Mouse (Mus musculus) kidney, embryonic 15.5 days (tissue): ENCODE measurements around the gene Yme1l1. TPM values are rescaled to one million over a fixed set of nuclear protein-coding genes. Genes with fewer than 3 reads are reported as not detected.

Experiments
- ATAC-seq: fragments of 200-750 bp; cut with Nextera tagmentation; replicated peaks from 2 replicates; pipeline ENCODE4 v1.8.0; 2017; ENCODE audit warnings: moderate TSS enrichment; ENCODE audit not compliant: low FRiP score
- H3K27ac ChIP-seq: fragments of 300-500 bp; sonication (generic); 2 replicates; pipeline ENCODE4 v1.5.1; 2015; ENCODE audit warnings: mild to moderate bottlenecking, inconsistent platforms
- H3K27me3 ChIP-seq: fragments of 300-500 bp; sonication (generic); 2 replicates; pipeline ENCODE4 v1.6.1; 2015; ENCODE audit warnings: inconsistent platforms
- H3K36me3 ChIP-seq: fragments of 300-500 bp; sonication (generic); 2 replicates; pipeline ENCODE4 v1.6.1; 2015; ENCODE audit warnings: inconsistent platforms
- H3K4me1 ChIP-seq: fragments of 300-500 bp; sonication (generic); 2 replicates; pipeline ENCODE4 v1.6.1; 2015; ENCODE audit warnings: inconsistent platforms
- H3K4me2 ChIP-seq: fragments of 300-500 bp; sonication (generic); 2 replicates; pipeline ENCODE4 v1.6.1; 2015; ENCODE audit warnings: moderate library complexity, mild to moderate bottlenecking, inconsistent platforms
- H3K4me3 ChIP-seq: fragments of 300-500 bp; sonication (generic); replicated peaks from 2 replicates; pipeline ENCODE4 v1.5.1; 2015; ENCODE audit warnings: mild to moderate bottlenecking, inconsistent platforms
- H3K9ac ChIP-seq: fragments of 300-500 bp; sonication (generic); 2 replicates; pipeline ENCODE4 v1.6.1; 2015; ENCODE audit warnings: mild to moderate bottlenecking, inconsistent platforms
- H3K9me3 ChIP-seq: fragments of 300-500 bp; sonication (generic); replicated peaks from 2 replicates; pipeline ENCODE4 v1.6.1; 2016; ENCODE audit warnings: inconsistent platforms
- WGBS: fragments of 180-500 bp; shearing (Covaris S2); methylation state at CpG from one replicate; pipeline ENCODE4 v1.1.7; 2015; ENCODE audit warnings: mixed read lengths; 5-methylcytosine and 5-hydroxymethylcytosine counted together
- polyA plus RNA-seq: library from polyadenylated mRNA; unstranded; fragments of >200 nt; fragmentation: Nextera tagmentation; extraction: Ambion mirVana; gene quantifications from 2 replicates; pipeline ENCODE4 v1.2.1, GENCODE M21; 2015

Yme1l1 gene
- 73.9 and 84.8 TPM in 2 replicates for polyA plus RNA-seq

- WGBS, result under 1% methylated on average over 61 of the region's 61 CpGs
These were observed at the start of gene Yme1l1, which contains the start of gene Mastl for GRCm38 (mm10) chr2:23155777-23156607. Yme1l1 (plus strand) TSS chr2:23156369. Mastl (minus strand) TSS chr2:23156024.

GRCm38 (mm10) chr2:23119573-23119972 is 36.6 kb upstream of the Yme1l1 start:
- H3K36me3 ChIP-seq, result peaks cover 43% of the 10 kb centered on the region
- no peak overlapping the region for H3K9ac ChIP-seq
- H3K27ac ChIP-seq, result no peak overlapping the region
- H3K4me2 ChIP-seq, result no peak overlapping the region
- ATAC-seq, result no peak
- H3K4me3 ChIP-seq, result no peak overlapping the region
- no peaks in the 10 kb centered on the region for H3K4me1 ChIP-seq
- no peaks in the 10 kb centered on the region for H3K9me3 ChIP-seq
- H3K27me3 ChIP-seq, result no peaks in the 10 kb centered on the region

More at GRCm38 (mm10) chr2:23155777-23156607, at the start of gene Yme1l1, which contains the start of gene Mastl:
- peak; percentile 99 for ATAC-seq
- H3K27ac ChIP-seq, result peak within 1 kb of the TSS; percentile 99
- peaks cover 8% of the 10 kb centered on the region for H3K36me3 ChIP-seq
- peak within 1 kb of the TSS; percentile 69 for H3K4me2 ChIP-seq
- no peaks in the 10 kb centered on the region for H3K9me3 ChIP-seq
- peaks cover 26% of the 10 kb centered on the region for H3K4me1 ChIP-seq
- peak within 1 kb of the TSS; percentile 73 for H3K4me3 ChIP-seq
- H3K27me3 ChIP-seq, result no peaks in the 10 kb centered on the region
- H3K9ac ChIP-seq, result peak within 1 kb of the TSS; percentile 73

- ATAC-seq, result peak; percentile 73
- peak overlapping the region; percentile 99 for H3K27ac ChIP-seq
- H3K4me2 ChIP-seq, result peak overlapping the region; percentile 69
- no peaks in the 10 kb centered on the region for H3K9me3 ChIP-seq
- H3K4me3 ChIP-seq, result peak overlapping the region; percentile 73
- H3K9ac ChIP-seq, result peak overlapping the region; percentile 73
- peaks cover 10% of the 10 kb centered on the region for H3K36me3 ChIP-seq
- peaks cover 26% of the 10 kb centered on the region for H3K4me1 ChIP-seq
- H3K27me3 ChIP-seq, result no peaks in the 10 kb centered on the region
- 9% methylated on average over 5 of the region's 5 CpGs for WGBS
These were observed 959 bp upstream of the Yme1l1 start for GRCm38 (mm10) chr2:23155199-23155621.

GRCm38 (mm10) chr2:23156608-23157081 is 476 bp downstream of the Yme1l1 start:
- peak overlapping the region; percentile 73 for H3K9ac ChIP-seq
- no peaks in the 10 kb centered on the region for H3K27me3 ChIP-seq
- peaks cover 14% of the 10 kb centered on the region for H3K36me3 ChIP-seq
- peaks cover 26% of the 10 kb centered on the region for H3K4me1 ChIP-seq
- peak overlapping the region; percentile 69 for H3K4me2 ChIP-seq
- peak overlapping the region; percentile 73 for H3K4me3 ChIP-seq
- H3K27ac ChIP-seq, result peak overlapping the region; percentile 99
- H3K9me3 ChIP-seq, result no peaks in the 10 kb centered on the region
- under 1% methylated on average over 17 of the region's 17 CpGs for WGBS
- ATAC-seq, result peak; percentile 11; the same call in 1 of the 2 replicates

- WGBS, result 86% methylated on average over 3 of the region's 3 CpGs
- ATAC-seq, result no peak
- no peaks in the 10 kb centered on the region for H3K27me3 ChIP-seq
These were observed 16.1 kb downstream of the Yme1l1 start for GRCm38 (mm10) chr2:23172305-23172704.

GRCm38 (mm10) chr2:23194366-23194765 is 38.2 kb downstream of the Yme1l1 start:
- no peaks in the 10 kb centered on the region for H3K27me3 ChIP-seq
- H3K4me3 ChIP-seq, result no peak overlapping the region
- H3K4me2 ChIP-seq, result no peak overlapping the region
- H3K4me1 ChIP-seq, result no peaks in the 10 kb centered on the region
- H3K9me3 ChIP-seq, result no peaks in the 10 kb centered on the region
- 90% methylated on average over 1 of the region's 1 CpGs for WGBS
- no peak overlapping the region for H3K27ac ChIP-seq
- ATAC-seq, result no peak
- no peak overlapping the region for H3K9ac ChIP-seq
- peaks cover 67% of the 10 kb centered on the region for H3K36me3 ChIP-seq

More at GRCm38 (mm10) chr2:23172305-23172704, 16.1 kb downstream of the Yme1l1 start:
- Histone ChIP-seq H3K4me1 (no peaks in the 10 kb centered on the region), H3K36me3 (peaks cover 82% of the 10 kb centered on the region), H3K27ac (no peak overlapping the region), H3K9me3 (no peaks in the 10 kb centered on the region), H3K4me3 (no peak overlapping the region), H3K4me2 (no peak overlapping the region), H3K9ac (no peak overlapping the region)

GRCm38 (mm10) chr2:23201034-23201433 is 44.9 kb downstream of the Yme1l1 start:
- ATAC-seq, result no peak
- WGBS, result 87% methylated on average over 1 of the region's 1 CpGs
- Histone ChIP-seq H3K4me1 (no peaks in the 10 kb centered on the region), H3K9ac (no peak overlapping the region), H3K36me3 (peaks cover 26% of the 10 kb centered on the region), H3K4me3 (no peak overlapping the region), H3K9me3 (no peaks in the 10 kb centered on the region), H3K27ac (no peak overlapping the region), H3K4me2 (no peak overlapping the region), H3K27me3 (no peaks in the 10 kb centered on the region)

- Histone ChIP-seq H3K4me2 (no peak overlapping the region), H3K9ac (no peak overlapping the region), H3K27ac (no peak overlapping the region), H3K27me3 (no peaks in the 10 kb centered on the region), H3K4me3 (no peak overlapping the region), H3K36me3 (peaks cover 20% of the 10 kb centered on the region), H3K9me3 (no peaks in the 10 kb centered on the region), H3K4me1 (no peaks in the 10 kb centered on the region)
- 49% methylated on average over 15 of the region's 15 CpGs for WGBS
- no peak for ATAC-seq
These were observed 46.9 kb downstream of the Yme1l1 start for GRCm38 (mm10) chr2:23202900-23203670.

- 78% methylated on average over 15 of the region's 15 CpGs for WGBS
- Histone ChIP-seq H3K9ac (no peak within 1 kb of the TSS), H3K4me3 (no peak within 1 kb of the TSS), H3K4me2 (no peak within 1 kb of the TSS), H3K9me3 (no peaks in the 10 kb centered on the region), H3K27me3 (no peaks in the 10 kb centered on the region), H3K4me1 (no peaks in the 10 kb centered on the region), H3K36me3 (no peaks in the 10 kb centered on the region), H3K27ac (no peak within 1 kb of the TSS)
- ATAC-seq, result no peak
These were observed 50.9 kb downstream of the Yme1l1 start, which contains the start of gene 4931423N10Rik for GRCm38 (mm10) chr2:23207070-23207526. 4931423N10Rik (plus strand) TSS chr2:23207476.

GRCm38 (mm10) chr2:23213661-23214060 is 57.5 kb downstream of the Yme1l1 start:
- Histone ChIP-seq H3K4me3 (no peak overlapping the region), H3K4me2 (no peak overlapping the region), H3K36me3 (no peaks in the 10 kb centered on the region), H3K27ac (no peak overlapping the region), H3K27me3 (no peaks in the 10 kb centered on the region), H3K4me1 (no peaks in the 10 kb centered on the region), H3K9me3 (no peaks in the 10 kb centered on the region), H3K9ac (no peak overlapping the region)
- 75% methylated on average over 5 of the region's 5 CpGs for WGBS
- no peak for ATAC-seq

GRCm38 (mm10) chr2:23225199-23225598 is 69.0 kb downstream of the Yme1l1 start:
- Histone ChIP-seq H3K27ac (no peak overlapping the region), H3K27me3 (no peaks in the 10 kb centered on the region), H3K4me2 (no peak overlapping the region), H3K9me3 (no peaks in the 10 kb centered on the region), H3K9ac (no peak overlapping the region), H3K36me3 (no peaks in the 10 kb centered on the region), H3K4me3 (no peak overlapping the region), H3K4me1 (no peaks in the 10 kb centered on the region)
- WGBS, result 59% methylated on average over 6 of the region's 7 CpGs
- no peak for ATAC-seq

- no peak overlapping the region for H3K27ac ChIP-seq
- H3K9me3 ChIP-seq, result no peaks in the 10 kb centered on the region
- no peaks in the 10 kb centered on the region for H3K4me1 ChIP-seq
- no peak overlapping the region for H3K4me3 ChIP-seq
- H3K36me3 ChIP-seq, result no peaks in the 10 kb centered on the region
- H3K4me2 ChIP-seq, result no peak overlapping the region
- WGBS, result 72% methylated on average over 2 of the region's 2 CpGs
- ATAC-seq, result no peak
- H3K27me3 ChIP-seq, result 0 out of 2 replicates have a peak, but pooled peaks cover 3% of the 10 kb centered on the region
- no peak overlapping the region for H3K9ac ChIP-seq
These were observed 72.3 kb downstream of the Yme1l1 start for GRCm38 (mm10) chr2:23228463-23228862.
